Mouse (Mus musculus) myocyte (in vitro differentiated cells): ENCODE results near the gene Adamts12.

ENCODE experiments used
- CEBPB ChIP-seq: IDR thresholded peaks from 2 replicates; pipeline ENCODE4 v1.6.1; 2011; ENCODE audit warnings: mild to moderate bottlenecking, moderate library complexity; ENCODE audit not compliant: poor library complexity, insufficient read depth, severe bottlenecking
- MYOD1 ChIP-seq, 3 experiments: IDR thresholded peaks; one replicate each; pipeline ENCODE4 v1.6.1; 2011; ENCODE audit warnings: control low read depth in 2 of 3, low read depth in 2 of 3, mild to moderate bottlenecking in 2 of 3, moderate library complexity in 1 of 3; ENCODE audit not compliant: insufficient read length in 2 of 3, control insufficient read depth in 1 of 3
- POLR2A ChIP-seq: IDR thresholded peaks from one replicate; pipeline ENCODE4 v1.6.1; 2011; ENCODE audit warnings: low read depth, mild to moderate bottlenecking, control low read depth, moderate library complexity; ENCODE audit not compliant: insufficient read length
- TCF12 ChIP-seq: IDR thresholded peaks from one replicate; pipeline ENCODE4 v1.6.1; 2011; ENCODE audit warnings: mild to moderate bottlenecking, control low read depth; ENCODE audit not compliant: poor library complexity, insufficient read depth, severe bottlenecking

GRCm38 (mm10) chr15:11105101-11105500 lies 40.5 kb downstream of the Adamts12 start:
- TF ChIP-seq POLR2A (no peak), TCF12 (no peak), CEBPB (no peak), MYOD1 (IDR thresholded peaks at IDR 0.05; ENCODE audit: control insufficient read depth in 1 of 3, insufficient read length in 2 of 3, low read depth in 2 of 3) (no peak)
